Comparison of ENCODE assay signal across 15 mouse cellular contexts in genomic region chr4:85539677-85540076, GRCm38 (mm10).
"Had no signal": no experiment of that assay in that cellular context is flagged by ENCODE, and none has a peak within 500 bp of the region (broad histone marks: within the 10 kb centered on the region; RNA-seq: fewer than 3 reads in every experiment).

No protein-coding gene starts in this region.

- H3K4me1 ChIP-seq: intestine, embryonic 15.5 days; limb, embryonic 15.5 days; lung, embryonic 15.5 days had no signal

- H3K36me3 ChIP-seq: intestine, embryonic 15.5 days; limb, embryonic 15.5 days; lung, embryonic 15.5 days had no signal

- DNase-seq: kidney, adult 11 months; kidney, adult 9 months; kidney, postnatal 25 days; layer of hippocampus, adult 9-11 months; liver, postnatal 0 days; midbrain, embryonic 14.5 days; thymus, adult 18-20 months; thymus, postnatal 36 days had no signal

- H3K27me3 ChIP-seq: intestine, embryonic 15.5 days; limb, embryonic 15.5 days; lung, embryonic 15.5 days had no signal

- H3K27ac ChIP-seq: intestine, embryonic 15.5 days; layer of hippocampus, adult 2 months; limb, embryonic 15.5 days; liver, embryonic 14.5 days; lung, embryonic 15.5 days had no signal

- H3K9ac ChIP-seq: intestine, embryonic 15.5 days; limb, embryonic 15.5 days; liver, embryonic 14.5 days; liver, postnatal 0 days; lung, embryonic 15.5 days had no signal

- ATAC-seq: intestine, embryonic 15.5 days; liver, postnatal 0 days had no signal

- H3K4me2 ChIP-seq: intestine, embryonic 15.5 days; limb, embryonic 15.5 days; liver, embryonic 11.5 days; lung, embryonic 15.5 days; midbrain, embryonic 11.5 days had no signal

- H3K9me3 ChIP-seq: intestine, embryonic 15.5 days; limb, embryonic 15.5 days; lung, embryonic 15.5 days had no signal

- H3K4me3 ChIP-seq: intestine, embryonic 15.5 days; layer of hippocampus, adult 2 months; limb, embryonic 15.5 days; lung, embryonic 15.5 days had no signal
